Mouse (Mus musculus): ENCODE data around the gene Lancl1.

Gene Lancl1

DNA sequence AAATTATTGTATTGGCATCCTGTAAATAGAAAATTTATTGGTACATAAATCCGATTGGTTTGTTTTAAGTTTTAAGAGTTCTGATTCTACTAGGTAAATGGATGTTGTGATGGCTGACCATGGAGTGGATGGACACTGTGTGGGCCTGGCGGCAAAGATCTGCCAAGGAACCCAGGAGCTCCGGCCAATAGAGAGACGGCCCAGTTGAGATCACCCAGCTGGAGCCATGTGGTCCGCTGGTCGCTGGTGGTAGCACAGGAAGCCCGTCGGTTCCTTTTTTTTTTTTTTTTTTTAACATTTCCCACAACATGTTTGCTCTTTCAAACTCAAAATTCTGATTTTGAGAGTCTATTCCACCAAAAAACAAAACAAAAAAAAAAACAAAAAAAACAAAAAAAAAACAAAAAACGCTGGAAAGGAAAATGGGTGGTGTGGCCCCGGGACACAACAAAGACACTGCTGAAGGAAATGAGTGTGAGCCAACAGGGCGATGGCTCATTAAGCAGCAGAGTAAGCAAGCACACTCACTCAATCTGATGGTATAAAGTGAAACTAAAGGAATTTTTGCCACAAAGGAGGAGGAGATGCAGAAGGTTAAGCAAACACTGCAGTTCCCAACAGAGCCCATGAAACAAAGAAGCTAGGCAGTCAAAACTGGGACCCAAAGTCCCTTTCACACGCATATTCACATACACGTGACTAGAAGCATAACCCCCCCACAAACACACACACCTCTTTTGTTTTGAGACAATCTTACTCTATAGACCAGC is 21.4 kb downstream of the Lancl1 start:
- no peak for DNase-seq (ENCODE audit: extremely low read depth, low read depth, low spot score)

DNA sequence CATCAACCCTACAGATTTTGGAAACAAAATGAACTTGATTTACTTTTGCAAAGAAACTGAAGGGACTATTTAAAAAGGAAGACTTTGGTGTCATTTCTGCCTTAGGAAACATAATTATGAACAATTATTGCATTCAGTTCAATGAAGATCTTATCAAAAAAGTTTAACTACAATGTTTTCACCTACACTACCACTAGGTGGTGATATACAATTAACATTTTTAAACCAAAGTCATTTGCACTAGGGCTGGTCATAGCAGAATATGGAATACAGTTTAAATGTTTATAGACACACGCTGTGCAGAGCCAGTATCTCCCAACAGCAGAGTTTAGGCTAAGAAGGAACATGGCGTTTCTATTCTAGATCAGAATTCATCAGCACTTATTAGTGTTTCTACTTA is 24.5 kb downstream of the Lancl1 start:
- no peak for DNase-seq (ENCODE audit: extremely low read depth, low read depth, low spot score)

- DNase-seq (ENCODE audit: extremely low read depth, low read depth, low spot score) = no peak
Observed at GRCm38 (mm10) chr1:67010520-67010919, 28.2 kb downstream of the Lancl1 start.

GRCm38 (mm10) chr1:67003699-67004098 is 35.0 kb downstream of the Lancl1 start:
- DNase-seq (ENCODE audit: extremely low read depth, low read depth, low spot score) = no peak

- DNase-seq (ENCODE audit: extremely low read depth, low read depth, low spot score) = no peak
Observed at GRCm38 (mm10) chr1:67002226-67002625, 36.4 kb downstream of the Lancl1 start.

- DNase-seq (ENCODE audit: extremely low read depth, low read depth, low spot score) = no peak
Observed at GRCm38 (mm10) chr1:67001367-67001766, 37.3 kb downstream of the Lancl1 start.

DNA sequence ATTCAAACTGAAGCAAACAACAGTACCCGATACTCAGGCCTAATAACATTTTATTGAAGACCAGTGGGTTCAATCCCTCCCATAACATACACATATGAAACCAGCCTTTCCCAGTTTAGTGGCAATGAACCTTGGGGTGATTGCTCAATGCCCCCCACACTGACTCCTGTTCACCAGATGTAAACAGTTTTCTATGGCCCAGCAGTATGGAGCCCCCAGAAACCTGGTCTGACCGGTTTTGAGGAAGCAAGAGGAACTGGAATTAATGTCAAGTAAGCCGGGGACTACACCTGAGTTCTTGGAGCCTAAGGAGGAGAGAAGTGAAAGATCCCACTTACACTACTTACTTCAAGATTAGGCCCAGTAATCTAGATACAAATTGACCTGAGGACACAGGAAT is 38.2 kb downstream of the Lancl1 start:
- DNase-seq (ENCODE audit: extremely low read depth, low read depth, low spot score) = no peak

- peak; percentile 19 for DNase-seq (ENCODE audit: extremely low read depth, low read depth, low spot score)
Observed at GRCm38 (mm10) chr1:66998601-66999000, 40.1 kb downstream of the Lancl1 start.

GRCm38 (mm10) chr1:66998188-66998587 is 40.5 kb downstream of the Lancl1 start:
- no peak for DNase-seq (ENCODE audit: extremely low read depth, low read depth, low spot score)

- DNase-seq (ENCODE audit: extremely low read depth, low read depth, low spot score) = no peak
Observed at GRCm38 (mm10) chr1:66996819-66997218, 41.9 kb downstream of the Lancl1 start.

DNA sequence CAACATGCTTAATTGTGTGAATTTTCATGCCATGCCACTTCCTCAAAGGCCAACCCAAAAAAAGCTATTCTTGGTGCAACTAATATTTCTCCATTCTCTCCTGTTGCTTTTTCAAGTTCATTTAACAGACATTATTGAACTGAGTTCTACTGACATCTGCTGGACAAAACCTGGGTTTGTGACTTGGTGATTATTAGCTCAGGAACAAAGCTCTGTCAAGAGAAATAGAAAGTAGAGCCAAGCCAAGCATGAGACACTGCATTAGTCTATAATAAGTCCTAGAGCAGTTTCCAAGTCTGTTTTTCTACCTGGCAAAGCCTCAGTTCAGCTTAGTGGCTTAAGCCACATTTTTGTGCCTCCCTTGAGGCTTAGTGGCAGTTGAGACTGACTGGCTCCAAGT is 45.9 kb downstream of the Lancl1 start:
- DNase-seq (ENCODE audit: extremely low read depth, low read depth, low spot score) = no peak

DNA sequence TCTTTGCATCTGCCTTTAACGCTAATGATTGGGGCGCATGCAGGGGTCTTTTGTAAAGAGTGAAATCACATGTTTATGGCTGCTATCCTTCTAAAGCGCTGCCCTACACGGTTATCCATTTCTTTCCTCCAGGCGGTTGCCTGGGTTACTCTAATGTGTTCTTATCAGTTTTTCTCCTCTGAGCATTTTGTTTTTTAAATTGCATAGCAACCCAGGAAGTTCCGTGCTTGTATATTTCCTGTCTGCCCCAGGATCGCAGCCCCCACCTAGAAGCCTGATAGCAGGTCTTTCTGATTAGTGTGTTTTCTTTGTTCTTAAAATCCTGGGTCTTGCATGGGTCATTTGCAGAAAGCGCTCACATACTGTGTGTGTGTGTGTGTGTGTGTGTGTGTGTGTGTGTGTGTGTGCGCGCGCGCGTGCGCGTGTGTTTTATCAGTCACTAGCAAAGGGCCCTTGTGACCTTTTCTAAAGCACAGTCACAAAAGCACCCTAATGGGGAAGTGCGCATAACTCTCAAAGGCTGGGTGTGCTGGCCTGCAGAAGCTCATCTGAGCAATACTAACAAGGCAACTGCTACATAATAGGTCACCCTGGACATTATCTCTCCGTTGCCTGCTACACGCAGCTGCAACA is 51.0 kb downstream of the Lancl1 start:
- no peak for DNase-seq (ENCODE audit: extremely low read depth, low read depth, low spot score)

DNA sequence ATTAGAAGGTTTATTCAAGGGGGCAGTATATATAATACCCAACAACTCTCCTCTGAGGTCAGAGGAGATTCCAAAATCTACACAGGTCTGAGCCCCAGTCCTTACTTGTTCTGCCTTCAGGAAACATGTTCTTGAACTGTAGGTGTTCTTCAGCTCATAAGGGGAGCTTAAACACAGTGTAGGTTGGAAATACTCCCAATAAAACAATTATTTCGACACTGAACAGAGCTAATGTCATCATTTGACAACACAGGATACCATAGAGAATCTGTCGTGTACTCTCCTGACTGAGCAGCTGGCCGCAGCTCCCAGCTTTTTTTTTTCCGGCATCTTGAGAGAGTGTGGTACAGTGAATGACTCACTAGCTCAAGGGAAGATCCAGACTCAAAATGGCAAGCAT is 52.8 kb downstream of the Lancl1 start:
- peak; percentile 82 for DNase-seq (ENCODE audit: extremely low read depth, low read depth, low spot score)

- peak; percentile 54 for DNase-seq (ENCODE audit: extremely low read depth, low read depth, low spot score)
Observed at GRCm38 (mm10) chr1:66985129-66985698, 53.5 kb downstream of the Lancl1 start.

GRCm38 (mm10) chr1:66980129-66980528 is 58.5 kb downstream of the Lancl1 start:
- DNase-seq (ENCODE audit: extremely low read depth, low read depth, low spot score) = peak; percentile 64

- DNase-seq (ENCODE audit: extremely low read depth, low read depth, low spot score) = no peak
Observed at GRCm38 (mm10) chr1:66975456-66975855, 63.2 kb downstream of the Lancl1 start.

DNA sequence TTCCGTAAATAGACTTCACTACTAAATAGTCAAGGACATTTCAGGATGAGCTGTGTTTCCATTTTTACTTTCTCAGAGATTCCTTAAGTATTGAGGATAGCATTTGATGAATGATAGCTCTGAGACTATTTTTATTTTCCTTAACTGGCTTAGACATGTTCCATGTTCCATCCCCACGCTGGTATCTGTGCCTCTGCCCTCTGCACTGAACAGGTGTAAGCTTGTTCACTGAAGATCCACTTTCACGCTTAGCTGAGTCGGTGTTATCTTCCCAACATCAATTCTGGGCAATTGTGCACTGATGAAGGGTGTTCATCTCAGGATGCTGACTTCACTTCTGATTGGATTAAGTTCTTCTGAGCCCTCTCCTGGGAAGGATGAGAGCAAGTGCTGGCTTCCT is 73.8 kb downstream of the Lancl1 start:
- no peak for DNase-seq (ENCODE audit: extremely low read depth, low read depth, low spot score)

GRCm38 (mm10) chr1:66960536-66961243 is 78.0 kb downstream of the Lancl1 start:
- DNase-seq (ENCODE audit: extremely low read depth, low read depth, low spot score) = no peak

DNA sequence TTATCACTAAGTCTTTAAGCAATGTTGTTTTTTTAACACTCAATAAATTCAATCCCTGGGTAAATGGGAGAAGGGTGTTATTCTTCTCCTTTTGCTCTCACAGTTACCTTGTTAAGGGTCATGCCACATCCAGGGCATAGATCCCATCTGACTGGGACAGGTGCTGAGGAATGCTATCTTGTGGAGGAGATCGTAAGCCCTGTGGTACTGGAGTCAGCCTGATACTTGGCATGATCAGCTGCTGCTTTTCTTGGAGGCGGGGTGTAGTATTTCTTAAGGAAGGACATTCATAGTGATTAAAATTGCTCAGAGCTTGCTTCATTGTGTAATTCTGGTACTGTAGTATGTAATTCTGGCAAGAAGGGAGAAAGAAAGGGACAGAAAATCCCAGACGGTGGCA is 81.3 kb downstream of the Lancl1 start:
- no peak for DNase-seq (ENCODE audit: extremely low read depth, low read depth, low spot score)

GRCm38 (mm10) chr1:66951086-66951485 is 87.6 kb downstream of the Lancl1 start:
- DNase-seq (ENCODE audit: extremely low read depth, low read depth, low spot score) = no peak
